Mouse (Mus musculus): Measurements from ENCODE around the gene Mogs.

GRCm38 (mm10) chr6:83136291-83136880 lies 21.1 kb downstream of the Mogs start:
- TF ChIP-seq CTCF (IDR thresholded peaks at IDR 0.05; ENCODE audit: borderline replicate concordance, insufficient read depth, low read length) (no peak), POLR2A (IDR thresholded peaks at IDR 0.05; ENCODE audit: low read depth, low read length) (peak; percentile 81)
